In the genomic region with DNA sequence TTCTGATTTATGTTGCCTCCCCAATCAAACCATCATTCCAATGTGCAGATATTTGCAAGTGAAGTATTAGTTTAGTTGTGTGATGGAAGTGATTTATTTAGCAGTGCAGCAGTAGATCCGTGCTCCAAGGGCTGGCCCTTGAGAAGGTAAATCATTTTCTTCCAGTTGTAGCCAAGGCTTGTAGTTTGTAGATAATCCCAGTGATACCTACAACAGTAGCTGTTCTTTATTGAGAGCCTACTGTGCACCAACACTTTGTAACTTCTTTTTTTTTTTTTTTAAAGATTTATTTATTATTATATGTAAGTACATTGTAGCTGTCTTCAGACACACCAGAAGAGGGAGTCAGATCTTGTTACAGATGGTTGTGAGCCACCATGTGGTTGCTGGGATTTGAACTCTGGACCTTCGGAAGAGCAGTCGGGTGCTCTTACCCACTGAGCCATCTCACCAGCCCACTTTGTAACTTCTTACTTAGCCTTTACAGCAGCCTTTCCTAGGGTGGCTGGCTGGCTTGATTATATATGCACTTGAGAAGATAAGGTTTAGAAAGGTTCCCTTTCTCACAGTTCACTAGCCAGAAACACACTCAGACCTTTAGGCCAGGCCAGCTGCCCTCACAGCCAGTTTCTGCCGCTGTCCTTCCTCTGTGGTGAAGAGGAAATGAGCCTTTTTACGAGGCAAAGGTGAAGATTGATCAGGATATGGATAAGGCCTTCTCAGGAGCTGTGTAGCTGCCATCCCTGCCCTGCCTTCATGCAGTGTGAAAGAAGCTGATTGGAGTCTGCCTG, we compare ENCODE assay signal across 14 mouse cellular contexts. TPM values are rescaled to one million over a fixed set of nuclear protein-coding genes. Genes with fewer than 3 reads are reported as not detected.
DNase-seq lines count a peak whose midpoint lies in the region; ATAC-seq and TF ChIP-seq lines count a peak whose summit lies in the region.
"Had no signal": no experiment of that assay in that cellular context is flagged by ENCODE, and none has a peak within 500 bp of the region (broad histone marks: within the 10 kb centered on the region; RNA-seq: fewer than 3 reads in every experiment).

No protein-coding gene starts in this region.

- peaks cover 6% of the 10 kb centered on the region; the same call in 1 of the 2 replicates for H3K36me3 ChIP-seq in heart, embryonic 13.5 days
- no peaks in the 10 kb centered on the region for H3K36me3 ChIP-seq in liver, adult 2 months (ENCODE audit: control insufficient read depth, insufficient read depth, low read length)
- no peaks in the 10 kb centered on the region for H3K36me3 ChIP-seq in liver, embryonic 11.5 days (ENCODE audit: control insufficient read depth, insufficient read depth, low read length)
- peaks cover 0 to 3% of the 10 kb centered on the region in 2 experiments; a peak in 1 of 4 replicates for H3K36me3 ChIP-seq in MEL (ENCODE audit: control insufficient read depth in 1 of 2, insufficient read depth in 2 of 2, low read length in 2 of 2)
- no peaks in the 10 kb centered on the region for H3K36me3 ChIP-seq in forebrain, embryonic 15.5 days

- no peak overlapping the region for H3K9ac ChIP-seq in heart, embryonic 13.5 days
- H3K9ac ChIP-seq in liver, adult 2 months (ENCODE audit: low read depth, low read length): no peak overlapping the region
- H3K9ac ChIP-seq in liver, embryonic 11.5 days (ENCODE audit: low read depth, low read length): no peak overlapping the region
- no peak overlapping the region for H3K9ac ChIP-seq in MEL (ENCODE audit: control insufficient read depth, low read depth, low read length, poor library complexity, severe bottlenecking)
- H3K9ac ChIP-seq in forebrain, embryonic 15.5 days (replicated peaks): no peak overlapping the region
- H3K9ac ChIP-seq: limb, embryonic 13.5 days had no signal

- H3K27me3 ChIP-seq in heart, embryonic 13.5 days (replicated peaks): no peaks in the 10 kb centered on the region
- H3K27me3 ChIP-seq in liver, adult 2 months (ENCODE audit: control insufficient read depth, insufficient read depth, low read length): no peaks in the 10 kb centered on the region
- no peaks in the 10 kb centered on the region for H3K27me3 ChIP-seq in liver, embryonic 11.5 days (replicated peaks; ENCODE audit: control insufficient read depth, insufficient read depth, low read length)
- no peaks in the 10 kb centered on the region for H3K27me3 ChIP-seq in MEL (ENCODE audit: control insufficient read depth in 1 of 2, insufficient read depth in 2 of 2, low read length in 2 of 2)
- no peaks in the 10 kb centered on the region for H3K27me3 ChIP-seq in forebrain, embryonic 15.5 days
- H3K27me3 ChIP-seq: limb, embryonic 13.5 days had no signal

- ATAC-seq in heart, embryonic 13.5 days (ENCODE audit: extremely low read depth, insufficient number of reproducible peaks, low FRiP score, low TSS enrichment): no peak
- no peak for ATAC-seq in liver, embryonic 11.5 days (replicated peaks; ENCODE audit: low FRiP score)
- ATAC-seq in megakaryocyte progenitor cell, adult 5-6 weeks (replicated peaks; ENCODE audit: poor library complexity): peak; percentile 54; the same call in 1 of the 2 replicates
- no peak for ATAC-seq in forebrain, embryonic 15.5 days (replicated peaks)
- ATAC-seq: intestine, postnatal 0 days had no signal

- no peak for TF ChIP-seq EP300 in MEL (IDR thresholded peaks at IDR 0.05; ENCODE audit: low read depth in 1 of 2, low read length in 2 of 2)

- TF ChIP-seq POLR2A in liver, adult 2 months (IDR thresholded peaks at IDR 0.05; ENCODE audit: extremely low read depth, insufficient read depth, low read length): no peak
- peak in 1 of 2 experiments; percentile 44; a peak in 1 of 4 replicates for TF ChIP-seq POLR2A in MEL (IDR thresholded peaks at IDR 0.05; ENCODE audit: control insufficient read depth in 1 of 2, insufficient read depth in 1 of 2, low read depth in 1 of 2, low read length in 2 of 2, poor library complexity in 1 of 2)

- no peak overlapping the region for H3K4me2 ChIP-seq in heart, embryonic 13.5 days
- no peak overlapping the region for H3K4me2 ChIP-seq in liver, embryonic 11.5 days
- H3K4me2 ChIP-seq in forebrain, embryonic 15.5 days (replicated peaks): no peak overlapping the region
- H3K4me2 ChIP-seq: limb, embryonic 13.5 days had no signal

- no peaks in the 10 kb centered on the region for H3K9me3 ChIP-seq in heart, embryonic 13.5 days
- H3K9me3 ChIP-seq in liver, embryonic 11.5 days (ENCODE audit: control insufficient read depth, low read length): no peaks in the 10 kb centered on the region
- H3K9me3 ChIP-seq in MEL (replicated peaks; ENCODE audit: insufficient read depth, low read length): no peaks in the 10 kb centered on the region
- no peaks in the 10 kb centered on the region for H3K9me3 ChIP-seq in forebrain, embryonic 15.5 days
- H3K9me3 ChIP-seq: limb, embryonic 13.5 days had no signal

- H3K79me2 ChIP-seq in liver, adult 2 months (ENCODE audit: control insufficient read depth, insufficient read depth, low read length): peaks cover 62% of the 10 kb centered on the region; the same call in 1 of the 2 replicates
- H3K79me2 ChIP-seq in MEL (ENCODE audit: control insufficient read depth, insufficient read depth, low read length, poor library complexity): peaks cover 23% of the 10 kb centered on the region

- no peak overlapping the region for H3K4me3 ChIP-seq in heart, embryonic 13.5 days
- H3K4me3 ChIP-seq in liver, adult 2 months (ENCODE audit: insufficient read depth, low read depth, low read length): no peak overlapping the region
- no peak overlapping the region for H3K4me3 ChIP-seq in liver, embryonic 11.5 days (ENCODE audit: low read depth, low read length)
- no peak overlapping the region for H3K4me3 ChIP-seq in MEL (ENCODE audit: control insufficient read depth in 1 of 2, insufficient read depth in 1 of 2, low read depth in 2 of 2, low read length in 2 of 2)
- no peak overlapping the region for H3K4me3 ChIP-seq in forebrain, embryonic 15.5 days
- H3K4me3 ChIP-seq: limb, embryonic 13.5 days had no signal

- WGBS in heart, embryonic 13.5 days: 72% methylated on average over 5 of the region's 5 CpGs
- 67% methylated on average over 5 of the region's 5 CpGs for WGBS in liver, adult 2 months
- 48% methylated on average over 5 of the region's 5 CpGs for WGBS in liver, embryonic 11.5 days
- WGBS in forebrain, embryonic 15.5 days: 92% methylated on average over 5 of the region's 5 CpGs

- peak overlapping the region; percentile 55 for H3K27ac ChIP-seq in heart, embryonic 13.5 days (replicated peaks)
- peak overlapping the region; percentile 43; the same call in 1 of the 2 replicates for H3K27ac ChIP-seq in liver, adult 2 months (replicated peaks; ENCODE audit: insufficient read depth, low read depth, low read length)
- H3K27ac ChIP-seq in liver, embryonic 11.5 days (ENCODE audit: low read depth, low read length): no peak overlapping the region
- H3K27ac ChIP-seq in MEL (ENCODE audit: control insufficient read depth, low read depth, low read length): 0 out of 2 replicates have a peak overlapping the region, but pooled peaks have one; percentile 0
- H3K27ac ChIP-seq in forebrain, embryonic 15.5 days (replicated peaks): no peak overlapping the region
- H3K27ac ChIP-seq: limb, embryonic 13.5 days had no signal

- intact Hi-C loops in heart, postnatal 10 days (cut with DNase I): no loop called here

- TF ChIP-seq RAD21 in MEL (IDR thresholded peaks at IDR 0.05; ENCODE audit: low read depth, low read length): no peak

- TF ChIP-seq CTCF in liver, adult 2 months (IDR thresholded peaks at IDR 0.05; ENCODE audit: low read depth, low read length): no peak
- TF ChIP-seq CTCF in MEL (IDR thresholded peaks at IDR 0.05 in 2 of 3, conservative IDR thresholded peaks at IDR 0.05 in 1 of 3; ENCODE audit: control insufficient read depth in 1 of 3, insufficient read depth in 1 of 3, low read depth in 2 of 3, low read length in 3 of 3, poor library complexity in 1 of 3, severe bottlenecking in 1 of 3): no peak

- H3K4me1 ChIP-seq in heart, embryonic 13.5 days: peaks cover 53% of the 10 kb centered on the region
- H3K4me1 ChIP-seq in liver, adult 2 months (ENCODE audit: control insufficient read depth, insufficient read depth, low read length): peaks cover 6% of the 10 kb centered on the region
- peaks cover 2% of the 10 kb centered on the region; the same call in 1 of the 2 replicates for H3K4me1 ChIP-seq in liver, embryonic 11.5 days (replicated peaks; ENCODE audit: control insufficient read depth, insufficient read depth, low read length)
- no peaks in the 10 kb centered on the region for H3K4me1 ChIP-seq in MEL (ENCODE audit: control insufficient read depth in 1 of 2, insufficient read depth in 2 of 2, low read length in 2 of 2)
- H3K4me1 ChIP-seq in forebrain, embryonic 15.5 days: peaks cover 13% of the 10 kb centered on the region

- DNase-seq in heart, postnatal 10 days: no peak
- no peak for DNase-seq in liver, adult 2 months (ENCODE audit: extremely low read depth, low read depth, low spot score)
- no peak for DNase-seq in liver, embryonic 11.5 days (ENCODE audit: low spot score)
- DNase-seq in MEL (ENCODE audit: low read depth, low spot score): peak; percentile 81
- no peak for DNase-seq in adrenal gland, adult 2 months
- DNase-seq: adrenal gland, adult 8-10 months; layer of hippocampus, adult 9-11 months; spleen, adult 18-20 months; thymus, postnatal 36 days had no signal

TF ChIP-seq in MEL, 35 proteins besides CTCF, POLR2A, EP300 and RAD21 (continues in another document):
- TF ChIP-seq RCOR1 (IDR thresholded peaks at IDR 0.05; ENCODE audit: low read depth, low read length) (peak; percentile 75), MAFK (IDR thresholded peaks at IDR 0.05; ENCODE audit: borderline replicate concordance, low read depth, low read length) (peak; percentile 76), USF2 (IDR thresholded peaks at IDR 0.05; ENCODE audit: borderline replicate concordance in 1 of 2, insufficient read depth in 1 of 2, low read depth in 1 of 2, low read length in 2 of 2) (no peak), MEF2A (IDR thresholded peaks at IDR 0.05; ENCODE audit: extremely low read depth, insufficient replicate concordance, low read depth, low read length, poor library complexity, severe bottlenecking) (no peak)

RNA-seq across cellular contexts. Expression of a gene that starts 20.6 kb away (rescaled TPM):
- 8.4 and 9.7 TPM in 2 replicates for polyA plus RNA-seq in heart, embryonic 13.5 days (2015; fragmentation: Nextera tagmentation; extraction: Ambion mirVana)
- total RNA-seq in heart, postnatal 10 days (2021): 100 to 1,000 TPM in 1 of 2 experiments, 10 to 100 TPM in 1; 92.7 to 102 TPM
- total RNA-seq in liver, adult 2 months (2014; rRNA removed): 11.8 and 16.8 TPM in 2 replicates
- polyA plus RNA-seq in liver, adult 2 months (2012; rRNA removed): 24.9 and 25.3 TPM in 2 replicates
- 15.2 and 16.5 TPM in 2 replicates for polyA plus RNA-seq in liver, embryonic 11.5 days (2014; fragmentation: Nextera tagmentation; extraction: Ambion mirVana)
- total RNA-seq in MEL (2012; rRNA removed): 69.7 and 77.0 TPM in 2 replicates
- polyA plus RNA-seq in MEL (2012; ENCODE audit: insufficient read depth in 1 of 2, insufficient read length in 2 of 2, low read depth in 1 of 2, low replicate concordance in 2 of 2, missing spikeins in 1 of 2): 10 to 100 TPM; 57.2 to 88.3 TPM
- 19.4 and 21.7 TPM in 2 replicates for total RNA-seq in megakaryocyte progenitor cell, adult 5-6 weeks (2015)
- total RNA-seq in megakaryocyte progenitor cell, adult 5-6 weeks (2017): 22.9 and 24.9 TPM in 2 replicates
- 22.3 and 27.0 TPM in 2 replicates for polyA plus RNA-seq in forebrain, embryonic 15.5 days (2015; fragmentation: Nextera tagmentation; extraction: Ambion mirVana)
- 10 to 100 TPM; 46.2 to 48.2 TPM for total RNA-seq in adrenal gland, adult 2 months (2021)
- 44.1 and 50.9 TPM in 2 replicates for polyA plus RNA-seq in adrenal gland, adult 2 months (2012; rRNA removed)

Comparison
In these comparisons a context has a peak if more than half of its experiments do, and no peak if none do; other contexts are left out.
1. H3K27ac ChIP-seq: peak in heart, embryonic 13.5 days (single experiment), liver, adult 2 months (single experiment) and MEL (single experiment); none in liver, embryonic 11.5 days (single experiment) and forebrain, embryonic 15.5 days (single experiment).